Mouse (Mus musculus): ENCODE results near the gene Grid2. TPM values are rescaled to one million over a fixed set of nuclear protein-coding genes. Genes with fewer than 3 reads are reported as not detected.

Grid2 gene
- total RNA-seq, 2 experiments from 2014 or later: not detected

GRCm38 (mm10) chr6:64617417-64618135 is 1361.9 kb downstream of the Grid2 start:
- no peak for TF ChIP-seq CTCF (IDR thresholded peaks at IDR 0.05)
- intact Hi-C loops (cut with DNase I): no loop called here
- DNase-seq: no peak
- Histone ChIP-seq H3K4me3 (no peak overlapping the region), H3K27ac (peak overlapping the region; percentile 35; the same call in 1 of the 2 replicates)

DNA sequence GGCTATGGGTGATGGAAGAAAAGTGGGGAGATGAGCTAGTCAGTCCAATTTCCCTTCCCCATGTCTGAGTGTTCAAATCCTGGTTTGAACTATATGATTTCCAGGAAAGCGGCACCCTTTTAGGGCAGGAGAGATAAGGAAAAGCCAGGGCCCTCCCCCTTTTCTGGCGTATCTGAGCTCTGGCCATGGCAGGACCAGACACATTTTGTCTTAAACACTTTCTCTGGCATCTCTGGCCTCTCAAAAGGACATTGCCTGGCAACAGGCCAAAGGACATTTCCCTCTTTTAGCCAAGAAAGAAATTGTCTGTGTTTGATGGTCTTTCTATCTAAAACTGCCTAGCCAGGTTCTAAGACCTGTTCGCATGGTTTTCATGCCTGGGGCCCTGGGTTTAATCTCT is 1367.7 kb downstream of the Grid2 start:
- no peak overlapping the region for H3K27ac ChIP-seq
- no peak for DNase-seq
- no peak for TF ChIP-seq CTCF (IDR thresholded peaks at IDR 0.05)
- H3K4me3 ChIP-seq: no peak overlapping the region
- intact Hi-C loops (cut with DNase I): no loop called here

GRCm38 (mm10) chr6:64647661-64648060 is 1392.0 kb downstream of the Grid2 start:
- no peak overlapping the region for H3K27ac ChIP-seq
- intact Hi-C loops (cut with DNase I): no loop called here
- DNase-seq: no peak
- TF ChIP-seq CTCF (IDR thresholded peaks at IDR 0.05): no peak
- no peak overlapping the region for H3K4me3 ChIP-seq

DNA sequence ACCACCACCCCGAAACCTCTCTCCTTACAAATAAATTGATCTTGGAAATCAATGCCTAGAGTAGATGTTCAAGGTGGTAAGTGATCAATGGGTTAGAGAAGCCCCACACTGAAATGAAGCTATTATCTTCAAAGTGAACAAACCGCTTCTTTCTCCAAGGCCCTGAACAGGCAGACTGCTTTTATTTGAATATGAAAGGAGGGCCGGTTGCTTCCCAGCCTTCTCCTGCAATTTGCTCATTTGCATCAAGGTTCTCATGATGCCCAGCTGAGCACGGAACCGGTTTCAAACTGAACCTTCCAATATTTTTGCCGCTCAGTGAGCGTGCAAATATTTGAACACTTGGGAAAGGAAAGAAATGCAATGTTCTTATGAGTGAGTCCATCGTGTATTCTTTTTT is 1392.5 kb downstream of the Grid2 start:
- no peak for TF ChIP-seq CTCF (IDR thresholded peaks at IDR 0.05)
- DNase-seq: no peak
- intact Hi-C loops (cut with DNase I): no loop called here
- Histone ChIP-seq H3K4me3 (no peak overlapping the region), H3K27ac (no peak overlapping the region)

GRCm38 (mm10) chr6:64649296-64650226 is 1393.9 kb downstream of the Grid2 start:
- peak; percentile 33 for DNase-seq
- no peak overlapping the region for H3K27ac ChIP-seq
- peak; percentile 90 for TF ChIP-seq CTCF (IDR thresholded peaks at IDR 0.05)
- intact Hi-C loops (cut with DNase I): no loop called here
- H3K4me3 ChIP-seq: peak overlapping the region; percentile 67

DNA sequence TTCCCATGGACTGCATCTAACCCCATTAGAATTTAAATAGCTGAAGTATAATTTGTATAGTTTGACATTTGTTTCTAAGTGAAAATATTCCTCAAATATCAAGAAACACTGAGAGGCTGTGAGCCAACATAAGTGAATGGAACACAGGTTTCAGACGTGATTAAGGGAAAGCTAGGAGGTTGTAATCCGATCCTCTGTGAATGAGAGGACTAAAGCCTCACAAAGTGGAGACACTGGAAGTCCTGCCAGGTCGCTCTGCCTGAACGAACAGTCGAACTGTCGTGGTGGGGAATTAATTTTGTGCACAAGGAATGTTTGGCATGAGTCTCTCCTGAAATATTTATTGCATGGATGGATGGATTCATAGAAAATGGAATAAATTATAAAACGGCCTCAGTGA is 1395.1 kb downstream of the Grid2 start:
- H3K27ac ChIP-seq: no peak overlapping the region
- no peak overlapping the region for H3K4me3 ChIP-seq
- intact Hi-C loops (cut with DNase I): no loop called here
- TF ChIP-seq CTCF (IDR thresholded peaks at IDR 0.05): no peak
- no peak for DNase-seq

DNA sequence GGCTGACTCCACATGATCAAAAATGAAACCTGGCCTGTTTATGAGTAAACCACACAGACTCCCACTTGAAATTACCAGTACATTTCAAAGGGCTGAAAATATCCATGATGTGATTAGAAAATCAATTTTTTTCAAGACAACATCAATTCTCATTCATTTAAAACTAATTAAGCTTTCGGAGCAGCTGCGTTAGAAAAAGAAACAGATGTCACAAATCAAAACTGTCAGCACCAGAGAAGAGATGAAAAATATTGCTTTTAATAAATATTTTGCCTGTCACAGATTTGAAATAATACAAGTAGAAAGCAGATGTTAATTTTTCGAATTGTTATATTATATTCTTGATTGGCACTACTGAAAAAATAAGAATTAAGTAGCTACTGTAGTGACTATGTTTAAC is 1415.3 kb downstream of the Grid2 start:
- H3K27ac ChIP-seq: no peak overlapping the region
- DNase-seq: no peak
- no peak for TF ChIP-seq CTCF (IDR thresholded peaks at IDR 0.05)
- intact Hi-C loops (cut with DNase I): no loop called here
- H3K4me3 ChIP-seq: no peak overlapping the region

DNA sequence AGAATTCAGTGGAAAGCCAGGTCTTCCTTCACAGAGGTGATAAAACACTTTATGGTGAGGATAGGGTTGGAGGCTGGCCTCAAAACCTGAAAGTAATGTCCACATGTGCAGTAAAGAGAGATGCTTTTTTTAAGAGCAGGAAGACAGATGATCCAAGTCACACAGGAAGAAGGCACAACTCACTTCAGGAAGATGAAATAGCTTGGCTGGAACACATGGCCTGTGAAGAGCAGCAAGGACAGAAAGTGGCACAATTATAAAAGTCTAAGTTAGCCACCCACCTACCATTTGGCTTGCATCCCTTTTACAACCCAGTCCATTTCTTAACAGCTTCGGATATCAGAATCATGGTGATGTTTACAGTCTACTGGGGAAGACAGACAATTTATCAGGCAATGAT is 1423.1 kb downstream of the Grid2 start:
- Histone ChIP-seq H3K4me3 (no peak overlapping the region), H3K27ac (no peak overlapping the region)
- DNase-seq: no peak
- intact Hi-C loops (cut with DNase I): no loop called here
- no peak for TF ChIP-seq CTCF (IDR thresholded peaks at IDR 0.05)

- intact Hi-C loops (cut with DNase I): no loop called here
- H3K27ac ChIP-seq: no peak overlapping the region
- DNase-seq: no peak
- no peak overlapping the region for H3K4me3 ChIP-seq
- peak; percentile 43 for TF ChIP-seq CTCF (IDR thresholded peaks at IDR 0.05)
Observed at GRCm38 (mm10) chr6:64683974-64684373, 1428.3 kb downstream of the Grid2 start.

GRCm38 (mm10) chr6:64684973-64685372 is 1429.3 kb downstream of the Grid2 start:
- TF ChIP-seq CTCF (IDR thresholded peaks at IDR 0.05): peak; percentile 65
- no peak for DNase-seq
- Histone ChIP-seq H3K4me3 (no peak overlapping the region), H3K27ac (no peak overlapping the region)
- intact Hi-C loops (cut with DNase I): no loop called here

GRCm38 (mm10) chr6:64688181-64688944 is 1432.7 kb downstream of the Grid2 start:
- intact Hi-C loops (cut with DNase I): no loop called here
- Histone ChIP-seq H3K4me3 (no peak overlapping the region), H3K27ac (no peak overlapping the region)
- no peak for DNase-seq
- no peak for TF ChIP-seq CTCF (IDR thresholded peaks at IDR 0.05)

DNA sequence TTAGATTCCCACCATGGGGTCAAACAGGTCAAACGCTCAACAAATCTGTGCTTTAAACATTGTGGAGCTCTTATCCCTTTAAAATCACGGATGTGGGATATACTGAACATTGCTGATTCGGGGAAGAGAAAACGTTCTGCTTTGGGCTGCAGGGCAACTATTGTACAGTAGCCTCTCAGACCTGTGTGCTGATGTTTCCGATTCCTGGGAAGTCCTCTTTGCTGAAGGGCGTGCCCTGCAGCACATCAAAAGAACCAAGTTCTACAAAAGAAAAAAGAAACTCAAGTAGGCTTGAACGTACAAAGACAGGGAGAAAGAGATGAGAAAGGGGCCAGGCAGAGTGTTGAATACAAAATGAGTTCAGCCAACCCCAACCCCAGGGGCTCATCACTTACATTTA is 1439.0 kb downstream of the Grid2 start:
- Histone ChIP-seq H3K4me3 (no peak overlapping the region), H3K27ac (no peak overlapping the region)
- no peak for TF ChIP-seq CTCF (IDR thresholded peaks at IDR 0.05)
- DNase-seq: no peak
- intact Hi-C loops (cut with DNase I): no loop called here

GRCm38 (mm10) chr6:64703659-64704058 is 1448.0 kb downstream of the Grid2 start:
- no peak for TF ChIP-seq CTCF (IDR thresholded peaks at IDR 0.05)
- DNase-seq: no peak
- Histone ChIP-seq H3K27ac (no peak overlapping the region), H3K4me3 (no peak overlapping the region)
- intact Hi-C loops (cut with DNase I): no loop called here

Measured in gastrocnemius, adult 2 months (tissue).